Comparison of ENCODE assay signal across 8 mouse cellular contexts in genomic region chr14:19706997-19707396, GRCm38 (mm10). TPM values are rescaled to one million over a fixed set of nuclear protein-coding genes. Genes with fewer than 3 reads are reported as not detected.
DNase-seq lines count a peak whose midpoint lies in the region; ATAC-seq lines count a peak whose summit lies in the region.

No protein-coding gene starts in this region.

- no peak overlapping the region for H3K4me2 ChIP-seq in heart, embryonic 12.5 days
- H3K4me2 ChIP-seq in liver, embryonic 11.5 days = no peak overlapping the region
- H3K4me2 ChIP-seq in embryonic facial prominence, embryonic 13.5 days = peak overlapping the region; percentile 18; the same call in 1 of the 2 replicates
- no peak overlapping the region for H3K4me2 ChIP-seq in midbrain, embryonic 16.5 days (ENCODE audit: low read length)

- no peak overlapping the region for H3K9ac ChIP-seq in heart, embryonic 12.5 days
- H3K9ac ChIP-seq in liver, embryonic 11.5 days (ENCODE audit: low read depth, low read length) = no peak overlapping the region
- no peak overlapping the region for H3K9ac ChIP-seq in embryonic facial prominence, embryonic 13.5 days
- H3K9ac ChIP-seq in midbrain, embryonic 16.5 days (ENCODE audit: low read depth, low read length) = no peak overlapping the region

- intact Hi-C loops in heart, postnatal 14 days (cut with DNase I) = loop anchor here (1.0 to 5.0 kb wide), 4 partner anchors 44 to 360 kb away; partner anchors contain the start of gene Nid2

- peak; percentile 18; the same call in 1 of the 2 replicates for ATAC-seq in heart, embryonic 12.5 days (ENCODE audit: insufficient number of reproducible peaks, low FRiP score)
- ATAC-seq in liver, embryonic 11.5 days (replicated peaks; ENCODE audit: low FRiP score) = 0 out of 2 replicates have a peak, but pooled peaks have one; percentile 10
- peak; percentile 50; the same call in 1 of the 2 replicates for ATAC-seq in embryonic facial prominence, embryonic 13.5 days (ENCODE audit: insufficient number of reproducible peaks, insufficient read depth, low FRiP score, low TSS enrichment, low read depth)
- ATAC-seq in midbrain, embryonic 16.5 days = peak; percentile 20; the same call in 1 of the 2 replicates
- no peak for ATAC-seq in inflammation-experienced regulatory T-cells, adult 6 months

- no peaks in the 10 kb centered on the region for H3K36me3 ChIP-seq in heart, embryonic 12.5 days
- H3K36me3 ChIP-seq in liver, embryonic 11.5 days (ENCODE audit: control insufficient read depth, insufficient read depth, low read length) = no peaks in the 10 kb centered on the region
- no peaks in the 10 kb centered on the region for H3K36me3 ChIP-seq in embryonic facial prominence, embryonic 13.5 days
- H3K36me3 ChIP-seq in midbrain, embryonic 16.5 days (ENCODE audit: control insufficient read depth, insufficient read depth, low read length) = no peaks in the 10 kb centered on the region

- H3K4me3 ChIP-seq in heart, embryonic 12.5 days = no peak overlapping the region
- H3K4me3 ChIP-seq in liver, embryonic 11.5 days (ENCODE audit: low read depth, low read length) = no peak overlapping the region
- no peak overlapping the region for H3K4me3 ChIP-seq in embryonic facial prominence, embryonic 13.5 days
- no peak overlapping the region for H3K4me3 ChIP-seq in midbrain, embryonic 16.5 days (ENCODE audit: low read depth, low read length)

- no peak overlapping the region for H3K27ac ChIP-seq in heart, embryonic 12.5 days (ENCODE audit: poor library complexity, severe bottlenecking)
- H3K27ac ChIP-seq in liver, embryonic 11.5 days (ENCODE audit: low read depth, low read length) = no peak overlapping the region
- peak overlapping the region; percentile 55 for H3K27ac ChIP-seq in embryonic facial prominence, embryonic 13.5 days
- no peak overlapping the region for H3K27ac ChIP-seq in midbrain, embryonic 16.5 days (ENCODE audit: low read length)

- H3K9me3 ChIP-seq in heart, embryonic 12.5 days (replicated peaks) = no peaks in the 10 kb centered on the region
- no peaks in the 10 kb centered on the region for H3K9me3 ChIP-seq in liver, embryonic 11.5 days (ENCODE audit: control insufficient read depth, low read length)
- no peaks in the 10 kb centered on the region for H3K9me3 ChIP-seq in embryonic facial prominence, embryonic 13.5 days
- no peaks in the 10 kb centered on the region for H3K9me3 ChIP-seq in midbrain, embryonic 16.5 days (replicated peaks; ENCODE audit: control insufficient read depth, low read length, poor library complexity, severe bottlenecking)

- 65% methylated on average over 2 of the region's 2 CpGs for WGBS in heart, embryonic 12.5 days
- WGBS in liver, embryonic 11.5 days = 68% methylated on average over 2 of the region's 2 CpGs
- WGBS in embryonic facial prominence, embryonic 13.5 days = 31% methylated on average over 2 of the region's 2 CpGs
- WGBS in midbrain, embryonic 16.5 days = 83% methylated on average over 2 of the region's 2 CpGs

- DNase-seq in heart, postnatal 14 days = no peak
- no peak for DNase-seq in liver, embryonic 11.5 days (ENCODE audit: low spot score)
- no peak for DNase-seq in liver
- DNase-seq in cerebellum, postnatal 10 days = no peak

- peaks cover 30% of the 10 kb centered on the region for H3K4me1 ChIP-seq in heart, embryonic 12.5 days (replicated peaks)
- no peaks in the 10 kb centered on the region for H3K4me1 ChIP-seq in liver, embryonic 11.5 days (replicated peaks; ENCODE audit: control insufficient read depth, insufficient read depth, low read length)
- H3K4me1 ChIP-seq in embryonic facial prominence, embryonic 13.5 days = peaks cover 22% of the 10 kb centered on the region
- peaks cover 7% of the 10 kb centered on the region for H3K4me1 ChIP-seq in midbrain, embryonic 16.5 days (ENCODE audit: control insufficient read depth, insufficient read depth, low read length)

- H3K27me3 ChIP-seq in heart, embryonic 12.5 days (replicated peaks) = no peaks in the 10 kb centered on the region
- H3K27me3 ChIP-seq in liver, embryonic 11.5 days (replicated peaks; ENCODE audit: control insufficient read depth, insufficient read depth, low read length) = no peaks in the 10 kb centered on the region
- no peaks in the 10 kb centered on the region for H3K27me3 ChIP-seq in embryonic facial prominence, embryonic 13.5 days
- no peaks in the 10 kb centered on the region for H3K27me3 ChIP-seq in midbrain, embryonic 16.5 days (ENCODE audit: control insufficient read depth, insufficient read depth, low read depth, low read length)

RNA-seq across cellular contexts. Expression of gene Nid2, which starts 44.1 kb away (rescaled TPM):
- 204 and 208 TPM in 2 replicates for polyA plus RNA-seq in heart, embryonic 12.5 days (2016; fragmentation: Nextera tagmentation; extraction: Ambion mirVana)
- total RNA-seq in heart, postnatal 14 days (2021) = 10 to 100 TPM; 89.0 to 89.7 TPM
- polyA plus RNA-seq in liver, embryonic 11.5 days (2014; fragmentation: Nextera tagmentation; extraction: Ambion mirVana) = 44.1 and 45.2 TPM in 2 replicates
- 56.4 and 64.8 TPM in 2 replicates for polyA plus RNA-seq in embryonic facial prominence, embryonic 13.5 days (2015; fragmentation: Nextera tagmentation; extraction: Ambion mirVana)
- 28.2 and 31.6 TPM in 2 replicates for polyA plus RNA-seq in midbrain, embryonic 16.5 days (2015; fragmentation: Nextera tagmentation; extraction: Ambion mirVana)
- polyA plus RNA-seq in inflammation-experienced regulatory T-cells, adult 6 months (2017; shearing (Covaris generic)) = 1 to 10 TPM in 1 of 3 experiments, under 1 TPM in 2; 0.35 to 1.1 (median 0.70) TPM

Comparison
In these comparisons a context has a peak if more than half of its experiments do, and no peak if none do; other contexts are left out.
1. RNA of gene Nid2, which starts 44.1 kb away (polyA plus RNA-seq): 204 to 208 TPM in heart, embryonic 12.5 days, 56.4 to 64.8 TPM in embryonic facial prominence, embryonic 13.5 days, 44.1 to 45.2 TPM in liver, embryonic 11.5 days and 28.2 to 31.6 TPM in midbrain, embryonic 16.5 days; 0.35 to 1.1 TPM in inflammation-experienced regulatory T-cells, adult 6 months; every median in the first group is over 10 times any median in the second.